Mouse (Mus musculus) left cerebral cortex, adult 8-10 months (tissue): ENCODE measurements around the gene Ildr2. TPM values are rescaled to one million over a fixed set of nuclear protein-coding genes. Genes with fewer than 3 reads are reported as not detected.

Experiments
- DNase-seq, 2 experiments: peaks; one replicate each; pipeline ENCODE4 v3.0.0; 2022; ENCODE audit warnings: low spot score in 2 of 2
- total RNA-seq, 4 experiments: library from RNA; stranded (reverse); gene quantifications; 2 replicates each; pipeline ENCODE4 v1.2.4; 2022

The Ildr2 gene
- total RNA-seq, 4 experiments from 2014 or later = 82.4 to 90.9 (median 86.5) TPM

DNA sequence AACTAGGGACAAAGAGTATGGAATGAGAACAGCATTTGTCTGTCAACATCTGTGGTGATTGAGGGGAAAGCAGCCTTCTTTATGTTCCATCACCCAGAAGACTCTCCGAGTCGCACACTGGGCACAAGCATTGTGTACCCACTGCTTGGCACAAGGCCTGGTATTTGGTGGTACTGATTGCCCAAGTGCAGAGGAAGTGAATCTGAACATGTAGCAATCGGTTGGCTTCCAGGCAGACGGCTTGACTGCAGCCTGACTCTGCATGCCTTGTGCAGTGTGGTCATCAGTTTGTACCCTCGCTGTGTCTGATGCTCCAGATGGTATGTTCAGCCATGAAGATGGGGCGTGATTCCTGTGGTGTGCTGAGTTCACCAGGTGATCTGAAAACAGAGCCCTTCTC, 85.2 kb downstream of the Ildr2 start:
- DNase-seq = no peak

DNA sequence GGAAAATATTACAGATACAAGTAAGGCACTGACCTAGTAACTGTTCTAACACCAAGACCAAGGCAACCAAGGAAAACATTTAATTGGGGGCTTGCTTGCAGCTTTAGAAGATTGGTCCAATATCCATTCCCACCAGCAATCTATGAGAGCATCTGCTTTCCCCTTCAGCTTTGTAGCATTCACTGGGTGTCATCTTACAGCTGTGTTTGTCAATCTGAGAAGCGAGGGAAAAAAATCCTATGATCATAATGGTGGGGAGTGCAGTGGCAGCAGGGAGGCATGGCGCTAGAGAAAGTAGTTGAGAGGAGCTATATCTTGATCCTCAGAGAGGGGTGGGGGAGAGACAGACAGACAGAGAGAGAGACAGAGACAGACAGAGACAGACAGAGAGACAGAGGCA, 88.1 kb downstream of the Ildr2 start:
- no peak for DNase-seq

GRCm38 (mm10) chr1:166342539-166342938, 88.6 kb downstream of the Ildr2 start:
- no peak for DNase-seq

DNA sequence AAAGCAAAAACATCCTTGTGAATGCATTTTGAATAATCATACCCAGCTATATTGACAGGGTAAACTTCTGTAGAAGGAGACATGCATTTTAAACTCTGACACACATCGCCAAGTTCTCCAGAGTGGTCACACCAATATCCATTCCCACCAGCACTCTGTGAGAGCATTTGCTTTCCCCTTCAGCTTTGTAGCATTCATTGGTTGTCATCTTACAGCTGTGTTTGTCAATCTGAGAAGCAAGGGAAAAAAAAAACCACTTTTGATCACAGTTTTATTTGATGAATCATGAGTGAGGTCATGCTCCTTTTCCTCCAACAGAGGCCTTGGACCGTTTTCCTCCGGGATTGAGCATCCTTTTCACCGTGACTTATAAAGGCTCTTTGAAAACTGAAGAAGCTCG, 89.6 kb downstream of the Ildr2 start:
- no peak for DNase-seq

GRCm38 (mm10) chr1:166344300-166345077, 90.5 kb downstream of the Ildr2 start:
- peak in 1 of 2 experiments; percentile 29 for DNase-seq

GRCm38 (mm10) chr1:166345602-166346001, 91.7 kb downstream of the Ildr2 start:
- DNase-seq = no peak

- no peak for DNase-seq
Measured at GRCm38 (mm10) chr1:166346906-166347305, 93.0 kb downstream of the Ildr2 start.

- no peak for DNase-seq
Measured at GRCm38 (mm10) chr1:166349341-166349740, 95.4 kb downstream of the Ildr2 start.

GRCm38 (mm10) chr1:166349751-166350150, 95.8 kb downstream of the Ildr2 start:
- DNase-seq = no peak

GRCm38 (mm10) chr1:166360157-166360855, 106.4 kb downstream of the Ildr2 start:
- DNase-seq = peak; percentile 66 to 79

DNA sequence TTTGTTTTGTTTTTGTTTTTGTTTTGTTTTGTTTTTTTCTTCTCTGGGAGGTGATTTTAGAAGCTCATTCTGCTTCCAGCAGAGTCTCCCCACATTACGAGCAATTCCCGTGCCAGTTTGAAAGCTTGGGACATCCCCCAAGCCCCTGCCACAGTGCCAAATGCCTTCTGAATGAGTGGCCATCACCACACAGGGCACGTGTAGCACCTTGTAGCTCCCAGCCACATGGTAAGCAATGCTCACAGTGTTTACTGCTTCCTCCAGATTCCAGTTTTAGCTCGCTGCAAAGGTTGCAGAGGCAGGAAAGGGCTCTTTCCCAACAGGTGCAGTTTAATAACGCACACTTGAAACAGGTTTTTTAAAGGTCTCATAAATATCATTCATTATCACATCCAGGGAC, 107.0 kb downstream of the Ildr2 start:
- DNase-seq = no peak

DNA sequence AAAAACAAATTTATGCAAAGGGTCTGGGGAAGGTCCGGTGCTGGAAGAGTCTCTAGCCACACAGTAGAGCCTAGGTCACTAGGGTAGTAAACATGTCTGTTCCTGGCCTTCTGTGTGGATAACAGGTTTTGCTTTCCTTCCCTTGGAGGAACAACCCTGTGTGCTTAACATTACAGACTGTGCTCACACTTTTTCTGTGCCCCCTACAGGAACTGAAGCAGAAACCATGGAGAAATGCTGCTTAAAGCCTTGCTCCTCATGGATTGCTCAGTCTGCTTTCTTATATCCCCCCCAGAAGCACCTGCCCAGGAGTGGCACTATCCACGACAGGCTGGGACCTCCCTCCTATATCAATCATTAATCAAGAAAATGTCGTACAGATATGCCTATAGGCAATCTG, 107.9 kb downstream of the Ildr2 start:
- DNase-seq = no peak

DNA sequence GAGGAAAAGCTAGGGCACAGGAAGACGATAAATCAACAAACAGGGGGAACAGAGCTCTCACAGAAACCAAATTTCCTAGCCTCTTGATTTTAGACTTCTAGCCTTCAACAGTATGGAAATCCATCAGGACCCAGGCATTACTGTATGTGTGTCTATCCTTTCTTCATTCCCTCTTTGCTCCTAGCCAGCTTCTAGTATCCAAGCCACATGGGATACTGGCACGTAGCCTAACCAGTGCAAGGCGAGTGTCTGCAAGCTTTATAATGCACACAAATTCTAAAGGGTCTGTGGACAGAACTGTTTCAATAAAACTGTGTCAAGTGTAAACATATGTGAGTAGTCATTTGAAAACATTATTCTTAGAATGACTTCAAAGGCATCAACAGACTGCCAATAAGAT, 108.7 kb downstream of the Ildr2 start:
- DNase-seq = no peak

GRCm38 (mm10) chr1:166363122-166363521, 109.2 kb downstream of the Ildr2 start:
- DNase-seq = no peak

Other genes with a start within 250 kb of the Ildr2 start
- under 1 TPM; 0.26 to 0.38 (median 0.35) TPM for gene Dusp27, start 126.2 kb upstream of the Ildr2 start, total RNA-seq
- gene Gpa33, start 123.9 kb upstream of the Ildr2 start, total RNA-seq = not detected
- not detected for gene Mael, start 15.4 kb upstream of the Ildr2 start, total RNA-seq
- gene Tada1, start 125.0 kb downstream of the Ildr2 start, total RNA-seq = 10 to 100 TPM; 33.4 to 37.7 (median 33.6) TPM
- gene Pogk, start 155.7 kb downstream of the Ildr2 start, total RNA-seq = 10 to 100 TPM; 41.1 to 43.6 (median 42.4) TPM
- not detected for gene Gm4846, start 243.4 kb downstream of the Ildr2 start, total RNA-seq